In the genomic region with DNA sequence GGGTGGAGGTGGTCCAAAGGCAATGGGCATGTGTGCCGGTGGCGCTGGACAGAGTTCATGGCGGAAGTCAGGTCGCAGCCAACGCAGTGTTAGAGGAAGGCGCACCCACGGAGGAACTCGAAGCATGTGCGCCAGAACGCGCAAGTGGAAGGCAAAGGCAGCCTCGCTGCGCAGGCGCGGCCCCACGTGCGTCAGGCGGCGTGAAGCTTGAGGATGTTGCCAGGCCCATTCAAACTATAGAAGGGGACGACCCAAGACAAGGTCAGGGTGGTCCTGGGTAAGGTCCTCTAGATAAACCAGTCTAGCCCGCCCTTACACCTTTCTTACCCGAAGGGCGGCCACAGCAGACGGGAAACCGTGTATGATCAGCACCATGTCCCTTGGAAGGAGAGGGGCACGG, we compare ENCODE assay signal across 23 mouse cellular contexts. TPM values are rescaled to one million over a fixed set of nuclear protein-coding genes. Genes with fewer than 3 reads are reported as not detected.
DNase-seq lines count a peak whose midpoint lies in the region; ATAC-seq and TF ChIP-seq lines count a peak whose summit lies in the region.
"Had no signal": no experiment of that assay in that cellular context is flagged by ENCODE, and none has a peak within 500 bp of the region (broad histone marks: within the 10 kb centered on the region; RNA-seq: fewer than 3 reads in every experiment).

No protein-coding gene starts in this region.

- ATAC-seq in cerebellum, adult (ENCODE audit: insufficient number of reproducible peaks, low FRiP score, low TSS enrichment): no peak
- no peak for ATAC-seq in kidney, embryonic 15.5 days (replicated peaks; ENCODE audit: low FRiP score)
- ATAC-seq: forebrain, embryonic 16.5 days; inflammation-experienced regulatory T-cells, adult 6 months; intestine, postnatal 0 days; Patski had no signal

- H3K36me3 ChIP-seq in E14TG2a.4 (ENCODE audit: insufficient read depth, low read length): peaks cover 53% of the 10 kb centered on the region
- H3K36me3 ChIP-seq in kidney, embryonic 15.5 days: peaks cover 30% of the 10 kb centered on the region

- no peaks in the 10 kb centered on the region for H3K27me3 ChIP-seq in E14TG2a.4 (ENCODE audit: insufficient read depth, low read length)
- H3K27me3 ChIP-seq in kidney, embryonic 15.5 days: no peaks in the 10 kb centered on the region
- H3K27me3 ChIP-seq: CH12.LX; embryonic facial prominence, embryonic 13.5 days; forebrain, embryonic 12.5 days; heart, embryonic 15.5 days; hindbrain, embryonic 15.5 days; Patski had no signal

- 0 out of 2 replicates have a peak, but pooled peaks have one; percentile 26 for TF ChIP-seq POLR2A in bone marrow, adult 2 months (IDR thresholded peaks at IDR 0.05; ENCODE audit: borderline replicate concordance, control insufficient read depth, low read depth, low read length)

- no peak overlapping the region for H3K4me2 ChIP-seq in kidney, embryonic 15.5 days
- H3K4me2 ChIP-seq: embryonic facial prominence, embryonic 13.5 days; forebrain, embryonic 12.5 days; heart, embryonic 11.5 days; heart, embryonic 15.5 days; hindbrain, embryonic 15.5 days had no signal

- H3K4me1 ChIP-seq in E14TG2a.4 (replicated peaks; ENCODE audit: low read depth, low read length): peaks cover 46% of the 10 kb centered on the region
- peaks cover 1% of the 10 kb centered on the region; the same call in 1 of the 2 replicates for H3K4me1 ChIP-seq in bone marrow, adult 2 months (ENCODE audit: control insufficient read depth, insufficient read depth, low read length)
- H3K4me1 ChIP-seq in kidney, embryonic 15.5 days: peaks cover 25% of the 10 kb centered on the region

- WGBS in bone marrow, adult 2 months: 93% methylated on average over 26 of the region's 26 CpGs
- WGBS in kidney, embryonic 15.5 days: 95% methylated on average over 26 of the region's 26 CpGs

- H3K9me3 ChIP-seq in E14TG2a.4 (ENCODE audit: low read length): no peaks in the 10 kb centered on the region
- H3K9me3 ChIP-seq in kidney, embryonic 15.5 days (replicated peaks): no peaks in the 10 kb centered on the region
- H3K9me3 ChIP-seq: embryonic facial prominence, embryonic 13.5 days; forebrain, embryonic 12.5 days; heart, embryonic 15.5 days; hindbrain, embryonic 15.5 days had no signal

- H3K4me3 ChIP-seq in E14TG2a.4 (replicated peaks; ENCODE audit: low read length): peak overlapping the region; percentile 66
- no peak overlapping the region for H3K4me3 ChIP-seq in bone marrow, adult 2 months (replicated peaks; ENCODE audit: control insufficient read depth, low read depth, low read length)
- H3K4me3 ChIP-seq in kidney, embryonic 15.5 days (replicated peaks): no peak overlapping the region
- H3K4me3 ChIP-seq: embryonic facial prominence, embryonic 13.5 days; forebrain, embryonic 12.5 days; heart, adult 2 months; heart, embryonic 15.5 days; hindbrain, embryonic 15.5 days had no signal

- TF ChIP-seq CTCF in E14TG2a.4 (conservative IDR thresholded peaks at IDR 0.05; ENCODE audit: low read length): no peak
- TF ChIP-seq CTCF in bone marrow, adult 2 months (IDR thresholded peaks at IDR 0.05; ENCODE audit: control insufficient read depth, insufficient read depth, low read length): no peak

- H3K9ac ChIP-seq in kidney, embryonic 15.5 days: no peak overlapping the region
- H3K9ac ChIP-seq: embryonic facial prominence, embryonic 13.5 days; forebrain, embryonic 12.5 days; heart, embryonic 15.5 days; hindbrain, embryonic 15.5 days had no signal

- H3K27ac ChIP-seq in bone marrow, adult 2 months (ENCODE audit: control insufficient read depth, insufficient read depth, low read depth, low read length, poor library complexity): no peak overlapping the region
- no peak overlapping the region for H3K27ac ChIP-seq in kidney, embryonic 15.5 days
- H3K27ac ChIP-seq: embryonic facial prominence, embryonic 13.5 days; forebrain, embryonic 12.5 days; heart, adult 2 months; heart, embryonic 15.5 days; hindbrain, embryonic 15.5 days had no signal

- peak; percentile 47 for DNase-seq in cerebellum, adult 9-11 months
- peak; percentile 54 for DNase-seq in ES-CJ7 (ENCODE audit: low read depth, low spot score)
- no peak for DNase-seq in natural killer cell, adult 2 months (ENCODE audit: low spot score in 2 of 2)
- DNase-seq: adrenal gland, adult 8-10 months; adrenal gland, postnatal 36 days; cerebellum, adult 18-20 months; cerebellum, postnatal 36 days; gastrocnemius, postnatal 10 days; heart, adult 2 months had no signal

RNA-seq across cellular contexts. Expression of a gene that starts 2.8 kb away (rescaled TPM):
- 77.8 and 182 TPM in 2 replicates for polyA plus RNA-seq in bone marrow, adult 2 months (2011; ENCODE audit: insufficient read depth, insufficient read length, low replicate concordance, missing spikeins)
- 144 and 146 TPM in 2 replicates for polyA plus RNA-seq in kidney, embryonic 15.5 days (2015; fragmentation: Nextera tagmentation; extraction: Ambion mirVana)

RNA-seq across cellular contexts. Expression of a gene that starts 3.2 kb away (rescaled TPM):
- 5.0 and 11.1 TPM in 2 replicates for polyA plus RNA-seq in bone marrow, adult 2 months (2011; ENCODE audit: insufficient read depth, insufficient read length, low replicate concordance, missing spikeins)
- 12.9 and 13.1 TPM in 2 replicates for polyA plus RNA-seq in kidney, embryonic 15.5 days (2015; fragmentation: Nextera tagmentation; extraction: Ambion mirVana)

RNA-seq across cellular contexts. Expression of a gene that starts 15.2 kb away (rescaled TPM):
- 370 and 776 TPM in 2 replicates for polyA plus RNA-seq in bone marrow, adult 2 months (2011; ENCODE audit: insufficient read depth, insufficient read length, low replicate concordance, missing spikeins)
- 17.9 and 24.3 TPM in 2 replicates for polyA plus RNA-seq in kidney, embryonic 15.5 days (2015; fragmentation: Nextera tagmentation; extraction: Ambion mirVana)

RNA-seq across cellular contexts. Expression of a gene that starts 16.2 kb away (rescaled TPM):
- polyA plus RNA-seq in bone marrow, adult 2 months (2011; ENCODE audit: insufficient read depth, insufficient read length, low replicate concordance, missing spikeins): 14.2 and 34.1 TPM in 2 replicates
- polyA plus RNA-seq in kidney, embryonic 15.5 days (2015; fragmentation: Nextera tagmentation; extraction: Ambion mirVana): 6.2 and 8.3 TPM in 2 replicates

RNA-seq across cellular contexts. Expression of a gene that starts 43.3 kb away (rescaled TPM):
- 25.8 and 27.0 TPM in 2 replicates for polyA plus RNA-seq in bone marrow, adult 2 months (2011; ENCODE audit: insufficient read depth, insufficient read length, low replicate concordance, missing spikeins)
- polyA plus RNA-seq in kidney, embryonic 15.5 days (2015; fragmentation: Nextera tagmentation; extraction: Ambion mirVana): 48.2 and 55.0 TPM in 2 replicates

Comparison
In these comparisons a context has a peak if more than half of its experiments do, and no peak if none do; other contexts are left out.
1. DNase-seq: peak in cerebellum, adult 9-11 months (single experiment) and ES-CJ7 (single experiment); none in natural killer cell, adult 2 months (0 of 2).
2. RNA of a gene that starts 15.2 kb away (polyA plus RNA-seq): 370 to 776 TPM in bone marrow, adult 2 months; 17.9 to 24.3 TPM in kidney, embryonic 15.5 days; every median in the first group is over 10 times any median in the second.